In genomic region chr3:154690260-154690659, GRCm38 (mm10) we compare ENCODE assay signal across 18 mouse cellular contexts. TPM values are rescaled to one million over a fixed set of nuclear protein-coding genes. Genes with fewer than 3 reads are reported as not detected.
"Had no signal": no experiment of that assay in that cellular context is flagged by ENCODE, and none has a peak within 500 bp of the region (broad histone marks: within the 10 kb centered on the region; RNA-seq: fewer than 3 reads in every experiment).

No protein-coding gene starts in this region.

- H3K4me2 ChIP-seq: neural tube, embryonic 13.5 days; neural tube, embryonic 15.5 days; stomach, embryonic 15.5 days had no signal

- H3K27ac ChIP-seq: neural tube, embryonic 13.5 days; neural tube, embryonic 15.5 days; stomach, embryonic 15.5 days; stomach, postnatal 0 days had no signal

- H3K9me3 ChIP-seq: neural tube, embryonic 13.5 days; neural tube, embryonic 15.5 days; stomach, embryonic 15.5 days had no signal

- H3K4me3 ChIP-seq: neural tube, embryonic 13.5 days; neural tube, embryonic 15.5 days; stomach, embryonic 15.5 days had no signal

- H3K36me3 ChIP-seq: neural tube, embryonic 13.5 days; neural tube, embryonic 15.5 days; stomach, embryonic 15.5 days had no signal

- DNase-seq: retina, postnatal 1 day; right cerebral cortex, adult 18-20 months; right cerebral cortex, postnatal 14 days; right cerebral cortex, postnatal 25 days; right cerebral cortex, postnatal 4 days; spleen, adult 18-20 months; thymus, adult 18-20 months; thymus, adult 2 months; thymus, postnatal 14 days; thymus, postnatal 25 days; thymus, postnatal 36 days; thymus, postnatal 4 days had no signal

- H3K9ac ChIP-seq: neural tube, embryonic 13.5 days; neural tube, embryonic 15.5 days; stomach, embryonic 15.5 days had no signal

- H3K27me3 ChIP-seq: neural tube, embryonic 13.5 days; neural tube, embryonic 15.5 days; stomach, embryonic 15.5 days had no signal

RNA-seq across cellular contexts. Expression of gene Erich3, which starts 26.6 kb away (rescaled TPM):
- total RNA-seq: neutrophil, adult 5-6 weeks had no signal
- polyA plus RNA-seq: small intestine, adult 2 months had no signal
